Mouse (Mus musculus): ENCODE results near the gene Il2rb.

GRCm38 (mm10) chr15:78508443-78508842 lies 13.4 kb upstream of the Il2rb start:
- TF ChIP-seq GATA1 (IDR thresholded peaks at IDR 0.05; ENCODE audit: borderline replicate concordance, low read length) (no peak), FLI1 (IDR thresholded peaks at IDR 0.05; ENCODE audit: low read length) (no peak)

Measured in megakaryocyte, embryonic 14.5 days (primary cell).